Mouse (Mus musculus): ENCODE measurements around the gene Stox1. TPM values are rescaled to one million over a fixed set of nuclear protein-coding genes. Genes with fewer than 3 reads are reported as not detected.
"Not testable (repeated sequence)": the region's sequence is repeated elsewhere in the genome, so short reads cannot be mapped to it uniquely, and the experiment has no call there.

The Stox1 gene
- 0.69 TPM in 1 of 2 replicates, not detected in the other for total RNA-seq (2015)
- not detected in 2 replicates for total RNA-seq (2017)

- ATAC-seq (ENCODE audit: poor library complexity, severe bottlenecking), result peak; percentile 49
Observed at GRCm38 (mm10) chr10:62725771-62726687, at the start of gene Stox1. Gene Stox1 (minus strand): TSS chr10:62726128.

- ATAC-seq (ENCODE audit: poor library complexity, severe bottlenecking), result no peak
Observed at GRCm38 (mm10) chr10:62750781-62751180, 24.9 kb upstream of the Stox1 start.

GRCm38 (mm10) chr10:62739961-62740737, 14.2 kb upstream of the Stox1 start:
- peak; percentile 49 for ATAC-seq (ENCODE audit: poor library complexity, severe bottlenecking)

- 0 out of 2 replicates have a peak, but pooled peaks have one; percentile 24 for ATAC-seq (ENCODE audit: poor library complexity, severe bottlenecking)
Observed at GRCm38 (mm10) chr10:62736965-62737688, 11.2 kb upstream of the Stox1 start.

GRCm38 (mm10) chr10:62730826-62731225, 4.9 kb upstream of the Stox1 start:
- no peak for ATAC-seq (ENCODE audit: poor library complexity, severe bottlenecking)

GRCm38 (mm10) chr10:62724936-62725335, 992 bp downstream of the Stox1 start:
- ATAC-seq (ENCODE audit: poor library complexity, severe bottlenecking), result no peak

- ATAC-seq (ENCODE audit: poor library complexity, severe bottlenecking), result no peak
Observed at GRCm38 (mm10) chr10:62722701-62723100, 3.2 kb downstream of the Stox1 start.

- ATAC-seq (ENCODE audit: poor library complexity, severe bottlenecking), result not testable (repeated sequence)
Observed at GRCm38 (mm10) chr10:62720574-62720973, 5.4 kb downstream of the Stox1 start.

- no peak for ATAC-seq (ENCODE audit: poor library complexity, severe bottlenecking)
Observed at GRCm38 (mm10) chr10:62713457-62713856, 12.5 kb downstream of the Stox1 start.

GRCm38 (mm10) chr10:62703579-62703978, 22.3 kb downstream of the Stox1 start:
- ATAC-seq (ENCODE audit: poor library complexity, severe bottlenecking), result no peak

- no peak for ATAC-seq (ENCODE audit: poor library complexity, severe bottlenecking)
Observed at GRCm38 (mm10) chr10:62702436-62702835, 23.5 kb downstream of the Stox1 start.

GRCm38 (mm10) chr10:62692771-62693170, 33.2 kb downstream of the Stox1 start:
- no peak for ATAC-seq (ENCODE audit: poor library complexity, severe bottlenecking)

GRCm38 (mm10) chr10:62692244-62692643, 33.7 kb downstream of the Stox1 start:
- no peak for ATAC-seq (ENCODE audit: poor library complexity, severe bottlenecking)

GRCm38 (mm10) chr10:62687032-62687674, 38.8 kb downstream of the Stox1 start:
- ATAC-seq (ENCODE audit: poor library complexity, severe bottlenecking), result no peak

- no peak for ATAC-seq (ENCODE audit: poor library complexity, severe bottlenecking)
Observed at GRCm38 (mm10) chr10:62683043-62683442, 42.9 kb downstream of the Stox1 start.

- ATAC-seq (ENCODE audit: poor library complexity, severe bottlenecking), result no peak
Observed at GRCm38 (mm10) chr10:62679833-62680232, 46.1 kb downstream of the Stox1 start.

GRCm38 (mm10) chr10:62677329-62677728, 48.6 kb downstream of the Stox1 start:
- ATAC-seq (ENCODE audit: poor library complexity, severe bottlenecking), result no peak

- ATAC-seq (ENCODE audit: poor library complexity, severe bottlenecking), result no peak
Observed at GRCm38 (mm10) chr10:62676196-62676595, 49.7 kb downstream of the Stox1 start.

- ATAC-seq (ENCODE audit: poor library complexity, severe bottlenecking), result no peak
Observed at GRCm38 (mm10) chr10:62672359-62672758, 53.6 kb downstream of the Stox1 start.

- no peak for ATAC-seq (ENCODE audit: poor library complexity, severe bottlenecking)
Observed at GRCm38 (mm10) chr10:62669245-62669644, 56.7 kb downstream of the Stox1 start.
